Comparison of ENCODE assay signal across 15 mouse cellular contexts in genomic region chr17:83244502-83244901, GRCm38 (mm10).
"Had no signal": no experiment of that assay in that cellular context is flagged by ENCODE, and none has a peak within 500 bp of the region (broad histone marks: within the 10 kb centered on the region; RNA-seq: fewer than 3 reads in every experiment).

No protein-coding gene starts in this region.

- H3K36me3 ChIP-seq: limb, embryonic 10.5 days; liver, embryonic 12.5 days; lung, embryonic 15.5 days; midbrain, embryonic 15.5 days; neural tube, embryonic 13.5 days had no signal

- H3K4me3 ChIP-seq: left cerebral cortex, adult 2 months; limb, embryonic 10.5 days; liver, embryonic 12.5 days; lung, embryonic 15.5 days; megakaryocyte, embryonic 14.5 days; midbrain, embryonic 15.5 days; neural tube, embryonic 13.5 days had no signal

- H3K9me3 ChIP-seq: limb, embryonic 10.5 days; liver, embryonic 12.5 days; lung, embryonic 15.5 days; megakaryocyte, embryonic 14.5 days; midbrain, embryonic 15.5 days; neural tube, embryonic 13.5 days had no signal

- H3K4me2 ChIP-seq: liver, embryonic 12.5 days; lung, embryonic 15.5 days; midbrain, embryonic 11.5 days; midbrain, embryonic 15.5 days; neural tube, embryonic 13.5 days had no signal

- H3K27ac ChIP-seq: left cerebral cortex, adult 2 months; limb, embryonic 10.5 days; liver, embryonic 12.5 days; lung, embryonic 15.5 days; midbrain, embryonic 15.5 days; neural tube, embryonic 13.5 days had no signal

- ATAC-seq: liver, embryonic 12.5 days; midbrain, embryonic 15.5 days had no signal

- H3K27me3 ChIP-seq: lung, embryonic 15.5 days had no signal

- DNase-seq: kidney, adult 8-10 months; kidney, postnatal 25 days; retina, postnatal 1 day; right cerebral cortex, postnatal 4 days; spleen, adult 18-20 months; thymus, adult 18-20 months; thymus, postnatal 14 days had no signal

- H3K9ac ChIP-seq: liver, embryonic 12.5 days; lung, embryonic 15.5 days; midbrain, embryonic 15.5 days; neural tube, embryonic 13.5 days had no signal
